Mouse (Mus musculus) cerebellum, adult 11 months (tissue): ENCODE measurements around the gene Igsf1.

ENCODE experiments used
- DNase-seq: peaks from one replicate; pipeline ENCODE4 v3.0.0; 2022

The Igsf1 gene

GRCm38 (mm10) chrX:49797213-49798019 lies at the start of gene Igsf1:
Gene Igsf1, minus strand, starts transcription at chrX:49797749.
- no peak for DNase-seq

GRCm38 (mm10) chrX:49770828-49771227 lies 26.7 kb downstream of the Igsf1 start:
- DNase-seq: no peak

- no peak for DNase-seq
Observed at GRCm38 (mm10) chrX:49745192-49745591, 52.4 kb downstream of the Igsf1 start.

- DNase-seq: no peak
Observed at GRCm38 (mm10) chrX:49734959-49735358, 62.6 kb downstream of the Igsf1 start, which contains the start of gene Olfr1321. Gene Olfr1321, minus strand, starts transcription at chrX:49735059.
